In the genomic region with DNA sequence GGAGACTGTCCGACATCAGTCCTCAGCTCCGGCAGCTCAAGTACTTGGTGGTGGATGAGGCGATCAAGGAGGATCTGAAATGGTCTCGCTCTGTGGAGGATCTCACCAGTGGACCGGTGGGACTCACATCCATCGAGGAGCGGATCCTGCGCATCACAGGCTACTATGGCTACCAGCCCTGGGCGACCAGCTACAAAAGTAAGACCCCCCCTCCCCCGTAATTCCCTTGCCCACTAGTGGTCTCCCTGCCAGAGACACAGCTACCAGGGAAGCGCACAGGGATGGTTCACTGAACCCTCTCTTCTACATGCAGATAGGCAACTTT, we compare ENCODE assay signal across 8 mouse cellular contexts.
DNase-seq lines count a peak whose midpoint lies in the region; ATAC-seq and TF ChIP-seq lines count a peak whose summit lies in the region.

No protein-coding gene starts in this region.

- no peaks in the 10 kb centered on the region for H3K9me3 ChIP-seq in heart, embryonic 16.5 days (replicated peaks; ENCODE audit: control insufficient read depth, low read length)
- H3K9me3 ChIP-seq in G1E (replicated peaks) = peaks cover 64% of the 10 kb centered on the region
- no peaks in the 10 kb centered on the region for H3K9me3 ChIP-seq in forebrain, embryonic 16.5 days (ENCODE audit: control insufficient read depth, low read length)
- no peaks in the 10 kb centered on the region for H3K9me3 ChIP-seq in midbrain, embryonic 10.5 days (replicated peaks)

- H3K9ac ChIP-seq in heart, embryonic 16.5 days (ENCODE audit: low read length) = no peak overlapping the region; the same call in 1 of the 2 replicates
- H3K9ac ChIP-seq in forebrain, embryonic 16.5 days (replicated peaks; ENCODE audit: low read depth, low read length) = peak overlapping the region; percentile 65

- peak overlapping the region; percentile 60 for H3K4me3 ChIP-seq in heart, embryonic 16.5 days (ENCODE audit: low read length)
- H3K4me3 ChIP-seq in G1E (ENCODE audit: low read depth, low read length) = peak overlapping the region; percentile 8; the same call in 1 of the 2 replicates
- H3K4me3 ChIP-seq in forebrain, embryonic 16.5 days (replicated peaks; ENCODE audit: low read length) = peak overlapping the region; percentile 61
- peak overlapping the region; percentile 61 for H3K4me3 ChIP-seq in midbrain, embryonic 10.5 days

- TF ChIP-seq CTCF in G1E (IDR thresholded peaks at IDR 0.05; ENCODE audit: low read depth, low read length) = no peak

- no peak overlapping the region for H3K27ac ChIP-seq in heart, embryonic 16.5 days (ENCODE audit: low read length)
- H3K27ac ChIP-seq in forebrain, embryonic 16.5 days (ENCODE audit: low read length) = no peak overlapping the region
- H3K27ac ChIP-seq in midbrain, embryonic 10.5 days (replicated peaks) = no peak overlapping the region

- no peaks in the 10 kb centered on the region for H3K36me3 ChIP-seq in heart, embryonic 16.5 days (ENCODE audit: control insufficient read depth, insufficient read depth)
- no peaks in the 10 kb centered on the region for H3K36me3 ChIP-seq in G1E (replicated peaks)
- no peaks in the 10 kb centered on the region for H3K36me3 ChIP-seq in forebrain, embryonic 16.5 days (ENCODE audit: control insufficient read depth, insufficient read depth)
- no peaks in the 10 kb centered on the region for H3K36me3 ChIP-seq in midbrain, embryonic 10.5 days

- intact Hi-C loops in left cerebral cortex, postnatal 10 days (cut with DNase I) = no loop called here
- intact Hi-C loops in gastrocnemius, postnatal 14 days (cut with DNase I; ENCODE audit: low total_unique reads) = no loop called here

- H3K4me1 ChIP-seq in heart, embryonic 16.5 days (ENCODE audit: control insufficient read depth, insufficient read depth, low read length) = peaks cover 11% of the 10 kb centered on the region; the same call in 1 of the 2 replicates
- no peaks in the 10 kb centered on the region for H3K4me1 ChIP-seq in G1E (ENCODE audit: insufficient read depth, low read depth, low read length)
- peaks cover 8% of the 10 kb centered on the region; the same call in 1 of the 2 replicates for H3K4me1 ChIP-seq in forebrain, embryonic 16.5 days (replicated peaks; ENCODE audit: control insufficient read depth, insufficient read depth, low read length)
- H3K4me1 ChIP-seq in midbrain, embryonic 10.5 days = peaks cover 21% of the 10 kb centered on the region

- 19% methylated on average over 11 of the region's 11 CpGs for WGBS in heart, embryonic 16.5 days
- 17% methylated on average over 11 of the region's 11 CpGs for WGBS in forebrain, embryonic 16.5 days
- WGBS in midbrain, embryonic 10.5 days = 23% methylated on average over 11 of the region's 11 CpGs

- peaks cover 40% of the 10 kb centered on the region for H3K27me3 ChIP-seq in heart, embryonic 16.5 days (ENCODE audit: control insufficient read depth, insufficient read depth, low read length)
- peaks cover 3% of the 10 kb centered on the region; the same call in 1 of the 2 replicates for H3K27me3 ChIP-seq in G1E (ENCODE audit: insufficient read depth, low read length)
- H3K27me3 ChIP-seq in forebrain, embryonic 16.5 days (replicated peaks; ENCODE audit: control insufficient read depth, insufficient read depth, low read length) = peaks cover 28% of the 10 kb centered on the region
- peaks cover 73% of the 10 kb centered on the region for H3K27me3 ChIP-seq in midbrain, embryonic 10.5 days (ENCODE audit: low read depth, poor library complexity, severe bottlenecking)

- DNase-seq in heart, adult 18-20 months = no peak
- no peak for DNase-seq in G1E (ENCODE audit: low spot score)
- DNase-seq in midbrain, embryonic 10.5 days (ENCODE audit: low spot score) = no peak
- DNase-seq in left cerebral cortex, postnatal 10 days (ENCODE audit: extremely low spot score in 1 of 2, low spot score in 2 of 2) = no peak
- no peak for DNase-seq in gastrocnemius, postnatal 14 days
- DNase-seq in layer of hippocampus, adult 9-11 months = no peak

- peak overlapping the region; percentile 95 for H3K4me2 ChIP-seq in heart, embryonic 16.5 days (ENCODE audit: low read depth, low read length)
- H3K4me2 ChIP-seq in forebrain, embryonic 16.5 days (ENCODE audit: low read length) = peak overlapping the region; percentile 92

- no peak for ATAC-seq in heart, embryonic 16.5 days (replicated peaks; ENCODE audit: extremely low read depth, insufficient read depth, low FRiP score)
- no peak for ATAC-seq in G1E (ENCODE audit: extremely low read depth, insufficient number of reproducible peaks, low FRiP score, poor library complexity, severe bottlenecking)
- ATAC-seq in forebrain, embryonic 16.5 days = no peak

Comparison
In these comparisons a context has a peak if more than half of its experiments do, and no peak if none do; other contexts are left out.
1. H3K4me3 ChIP-seq: peak in every context shown above with its lines; median percentile 61 in forebrain, embryonic 16.5 days; 61 in midbrain, embryonic 10.5 days; 60 in heart, embryonic 16.5 days; 8 in G1E.